Mouse (Mus musculus) MEL (cell line): ENCODE measurements around the gene Cxcr5. TPM values are rescaled to one million over a fixed set of nuclear protein-coding genes. Genes with fewer than 3 reads are reported as not detected.

Experiments used
- DNase-seq: peaks from one replicate; pipeline ENCODE4 v3.0.0; 2011; ENCODE audit warnings: low read depth, low spot score
- H3K27ac ChIP-seq: 2 replicates; pipeline ENCODE4 v1.5.1; 2012; ENCODE audit warnings: low read depth, mild to moderate bottlenecking, control low read depth, low read length, moderate library complexity; ENCODE audit not compliant: control insufficient read depth
- H3K27me3 ChIP-seq, 2 experiments: fragments of 150-350 bp in 1 of 2; sonication (generic) in 1 of 2; 2 replicates each; pipeline ENCODE4 v1.6.1; 2012; ENCODE audit warnings: low read length in 2 of 2, mild to moderate bottlenecking in 2 of 2, improper control_type of control experiment in 1 of 2, moderate library complexity in 1 of 2; ENCODE audit not compliant: insufficient read depth in 2 of 2, control insufficient read depth in 1 of 2
- H3K36me3 ChIP-seq, 2 experiments: 2 replicates each; pipeline ENCODE4 v1.6.1; 2012 to 2014; ENCODE audit warnings: low read length in 2 of 2, improper control_type of control experiment in 1 of 2, inconsistent platforms in 1 of 2, mild to moderate bottlenecking in 1 of 2; ENCODE audit not compliant: insufficient read depth in 2 of 2, control insufficient read depth in 1 of 2
- H3K4me1 ChIP-seq, 2 experiments: fragments of 150-350 bp in 1 of 2; sonication (generic) in 1 of 2; 2 replicates each; pipeline ENCODE4 v1.6.1; 2012; ENCODE audit warnings: low read length in 2 of 2, improper control_type of control experiment in 1 of 2, mild to moderate bottlenecking in 1 of 2; ENCODE audit not compliant: insufficient read depth in 2 of 2, control insufficient read depth in 1 of 2
- H3K4me3 ChIP-seq, 2 experiments: fragments of 150-350 bp in 1 of 2; sonication (generic) in 1 of 2; 2 replicates each; pipeline ENCODE4 v1.5.1; 2012; ENCODE audit warnings: low read depth in 2 of 2, low read length in 2 of 2, mild to moderate bottlenecking in 2 of 2, moderate library complexity in 2 of 2, control low read depth in 1 of 2, improper control_type of control experiment in 1 of 2; ENCODE audit not compliant: control insufficient read depth in 1 of 2, insufficient read depth in 1 of 2
- H3K79me2 ChIP-seq: 2 replicates; pipeline ENCODE4 v1.6.1; 2012; ENCODE audit warnings: mild to moderate bottlenecking, low read length, moderate library complexity; ENCODE audit not compliant: control insufficient read depth, poor library complexity, insufficient read depth
- H3K9ac ChIP-seq: 2 replicates; pipeline ENCODE4 v1.6.1; 2012; ENCODE audit warnings: low read depth, mild to moderate bottlenecking, control low read depth, low read length, moderate library complexity; ENCODE audit not compliant: control insufficient read depth, poor library complexity, severe bottlenecking
- H3K9me3 ChIP-seq: fragments of 150-350 bp; sonication (generic); replicated peaks from 2 replicates; pipeline ENCODE4 v1.6.1; 2012; ENCODE audit warnings: mild to moderate bottlenecking, low read length, improper control_type of control experiment, moderate library complexity; ENCODE audit not compliant: insufficient read depth
- HCFC1 ChIP-seq: IDR thresholded peaks from 2 replicates; pipeline ENCODE4 v1.6.1; 2012; ENCODE audit warnings: low read depth, mild to moderate bottlenecking, inconsistent platforms, low read length, improper control_type of control experiment, moderate library complexity
- KAT2A ChIP-seq: conservative IDR thresholded peaks from 2 replicates; pipeline ENCODE4 v1.6.1; 2012; ENCODE audit warnings: low read depth, low read length, improper control_type of control experiment, inconsistent platforms
- MEF2A ChIP-seq: IDR thresholded peaks from 2 replicates; pipeline ENCODE4 v1.6.1; 2014; ENCODE audit warnings: low read depth, mild to moderate bottlenecking, inconsistent platforms, low read length, improper control_type of control experiment; ENCODE audit not compliant: poor library complexity, insufficient replicate concordance, severe bottlenecking; ENCODE audit errors: extremely low read depth
- RAD21 ChIP-seq: IDR thresholded peaks from 2 replicates; pipeline ENCODE4 v1.6.1; 2011; ENCODE audit warnings: mild to moderate bottlenecking, low read depth, low read length, improper control_type of control experiment
- SIN3A ChIP-seq: IDR thresholded peaks from 2 replicates; pipeline ENCODE4 v1.6.1; 2012; ENCODE audit warnings: low read length, improper control_type of control experiment, inconsistent platforms
- TAL1 ChIP-seq: IDR thresholded peaks from 2 replicates; pipeline ENCODE4 v1.6.1; 2012; ENCODE audit warnings: mild to moderate bottlenecking, inconsistent platforms, low read length, moderate library complexity, mixed read lengths
- UBTF ChIP-seq: IDR thresholded peaks from 2 replicates; pipeline ENCODE4 v1.6.1; 2012; ENCODE audit warnings: low read depth, mild to moderate bottlenecking, inconsistent platforms, low read length, improper control_type of control experiment, moderate library complexity, borderline replicate concordance; ENCODE audit not compliant: insufficient read depth
- USF1 ChIP-seq: IDR thresholded peaks from 2 replicates; pipeline ENCODE4 v1.6.1; 2014; ENCODE audit warnings: low read depth, mild to moderate bottlenecking, inconsistent platforms, low read length, improper control_type of control experiment, moderate library complexity
- USF2 ChIP-seq, 2 experiments: IDR thresholded peaks; 2 replicates each; pipeline ENCODE4 v1.6.1; 2011 to 2012; ENCODE audit warnings: improper control_type of control experiment in 2 of 2, low read length in 2 of 2, borderline replicate concordance in 1 of 2, inconsistent platforms in 1 of 2, low read depth in 1 of 2, mild to moderate bottlenecking in 1 of 2; ENCODE audit not compliant: insufficient read depth in 1 of 2
- ZC3H11A ChIP-seq: IDR thresholded peaks from 2 replicates; pipeline ENCODE4 v1.6.1; 2012; ENCODE audit warnings: low read depth, mild to moderate bottlenecking, inconsistent platforms, low read length, improper control_type of control experiment
- ZKSCAN1 ChIP-seq: IDR thresholded peaks from 2 replicates; pipeline ENCODE4 v1.6.1; 2012; ENCODE audit warnings: low read depth, mild to moderate bottlenecking, inconsistent platforms, low read length, improper control_type of control experiment, moderate library complexity
- ZMIZ1 ChIP-seq: IDR thresholded peaks from 2 replicates; pipeline ENCODE4 v1.6.1; 2012; ENCODE audit warnings: low read depth, mild to moderate bottlenecking, inconsistent platforms, low read length, improper control_type of control experiment, moderate library complexity
- ZNF384 ChIP-seq: IDR thresholded peaks from 2 replicates; pipeline ENCODE4 v1.6.1; 2012; ENCODE audit warnings: low read depth, mild to moderate bottlenecking, inconsistent platforms, low read length, improper control_type of control experiment
- polyA plus RNA-seq, 2 experiments: library from polyadenylated mRNA; stranded (reverse) in 1 of 2; unstranded in 1 of 2; fragments of >175 nt in 1 of 2; fragments of >200 nt in 1 of 2; gene quantifications; 2 replicates each; pipeline versions ENCODE4 v1.2.1 to v1.2.4; 2012; ENCODE audit warnings: low replicate concordance in 2 of 2, low read depth in 1 of 2; ENCODE audit not compliant: insufficient read length in 2 of 2, insufficient read depth in 1 of 2, missing spikeins in 1 of 2
- total RNA-seq: library from RNA; depleted of rRNA; stranded (reverse); fragments of 300-350 nt; gene quantifications from 2 replicates; pipeline ENCODE4 v1.2.3, GENCODE M21; 2012

Cxcr5 gene
- total and polyA plus RNA-seq, 3 experiments = 0.18 TPM; not detected in 2

GRCm38 (mm10) chr9:44523686-44524085, 38.0 kb downstream of the Cxcr5 start:
- H3K9ac ChIP-seq = no peak overlapping the region
- H3K36me3 ChIP-seq = peaks cover 0 to 2% of the 10 kb centered on the region in 2 experiments; a peak in 2 of 4 replicates
- H3K9me3 ChIP-seq = no peaks in the 10 kb centered on the region
- no peak overlapping the region for H3K27ac ChIP-seq
- H3K27me3 ChIP-seq = no peaks in the 10 kb centered on the region; a peak in 1 of 4 replicates
- TF ChIP-seq USF2 (IDR thresholded peaks at IDR 0.05; ENCODE audit: borderline replicate concordance in 1 of 2, insufficient read depth in 1 of 2, low read depth in 1 of 2, low read length in 2 of 2) (no peak), ZC3H11A (no peak), KAT2A (no peak), ZNF384 (no peak), ZMIZ1 (no peak)
- H3K4me1 ChIP-seq = peaks cover 0 to 4% of the 10 kb centered on the region in 2 experiments; a peak in 1 of 4 replicates
- DNase-seq = no peak
- no peak overlapping the region for H3K4me3 ChIP-seq
- no peaks in the 10 kb centered on the region for H3K79me2 ChIP-seq

- TF ChIP-seq UBTF (no peak), MEF2A (no peak)
- no peaks in the 10 kb centered on the region for H3K9me3 ChIP-seq
- no peak overlapping the region for H3K4me3 ChIP-seq
- no peaks in the 10 kb centered on the region for H3K79me2 ChIP-seq
- DNase-seq = no peak
- H3K27ac ChIP-seq = no peak overlapping the region
- peaks cover 0 to 8% of the 10 kb centered on the region in 2 experiments; a peak in 2 of 4 replicates for H3K36me3 ChIP-seq
- peaks cover 0 to 11% of the 10 kb centered on the region in 2 experiments; a peak in 2 of 4 replicates for H3K4me1 ChIP-seq
- H3K9ac ChIP-seq = peak overlapping the region; percentile 8; the same call in 1 of the 2 replicates
- H3K27me3 ChIP-seq = no peaks in the 10 kb centered on the region; a peak in 1 of 4 replicates
Measured at GRCm38 (mm10) chr9:44521927-44522326, 39.8 kb downstream of the Cxcr5 start.

GRCm38 (mm10) chr9:44518068-44518467, 43.6 kb downstream of the Cxcr5 start:
- no peak overlapping the region for H3K9ac ChIP-seq
- H3K9me3 ChIP-seq = no peaks in the 10 kb centered on the region
- DNase-seq = no peak
- TF ChIP-seq HCFC1 = no peak
- TF ChIP-seq ZC3H11A = no peak
- no peak for TF ChIP-seq UBTF
- no peak for TF ChIP-seq TAL1
- no peak for TF ChIP-seq ZKSCAN1
- no peak for TF ChIP-seq MEF2A
- no peak for TF ChIP-seq RAD21
- TF ChIP-seq USF1 = no peak
- TF ChIP-seq SIN3A = no peak
- H3K4me1 ChIP-seq = peaks cover 0 to 24% of the 10 kb centered on the region in 2 experiments; a peak in 3 of 4 replicates
- H3K36me3 ChIP-seq = peaks cover 0 to 18% of the 10 kb centered on the region in 2 experiments; a peak in 2 of 4 replicates
- no peak overlapping the region for H3K27ac ChIP-seq
- H3K79me2 ChIP-seq = no peaks in the 10 kb centered on the region
- no peaks in the 10 kb centered on the region for H3K27me3 ChIP-seq
- no peak overlapping the region for H3K4me3 ChIP-seq
